Mouse (Mus musculus) forebrain, embryonic 11.5 days (tissue): Measurements from ENCODE around the gene Tspear. TPM values are rescaled to one million over a fixed set of nuclear protein-coding genes. Genes with fewer than 3 reads are reported as not detected.

Source experiments
- ATAC-seq: fragments of 200-750 bp; cut with Nextera tagmentation; replicated peaks from 2 replicates; pipeline ENCODE4 v1.8.0; 2017; ENCODE audit warnings: moderate TSS enrichment; ENCODE audit not compliant: low FRiP score
- DNase-seq: peaks from one replicate; pipeline ENCODE4 v3.0.0-alpha.2; 2017; ENCODE audit warnings: low spot score
- H3K27ac ChIP-seq: fragments of 300-500 bp; sonication (generic); 2 replicates; pipeline ENCODE4 v1.5.1; 2014; ENCODE audit warnings: low read depth, low read length
- H3K27me3 ChIP-seq: fragments of 300-500 bp; sonication (generic); 2 replicates; pipeline ENCODE4 v1.6.1; 2014; ENCODE audit warnings: mild to moderate bottlenecking, low read length, mixed read lengths; ENCODE audit not compliant: control insufficient read depth, insufficient read depth
- H3K36me3 ChIP-seq: fragments of 300-500 bp; sonication (generic); 2 replicates; pipeline ENCODE4 v1.6.1; 2014; ENCODE audit warnings: mild to moderate bottlenecking, low read length, moderate library complexity, mixed read lengths; ENCODE audit not compliant: control insufficient read depth, insufficient read depth
- H3K4me1 ChIP-seq: fragments of 300-500 bp; sonication (generic); replicated peaks from 2 replicates; pipeline ENCODE4 v1.6.1; 2014; ENCODE audit warnings: low read length, mixed read lengths; ENCODE audit not compliant: control insufficient read depth, insufficient read depth
- H3K4me2 ChIP-seq: fragments of 300-500 bp; sonication (generic); 2 replicates; pipeline ENCODE4 v1.6.1; 2014; ENCODE audit warnings: low read depth, mild to moderate bottlenecking, low read length, moderate library complexity, mixed read lengths; ENCODE audit not compliant: severe bottlenecking
- H3K4me3 ChIP-seq: fragments of 300-500 bp; sonication (generic); 2 replicates; pipeline ENCODE4 v1.5.1; 2014; ENCODE audit warnings: low read depth, low read length
- H3K9ac ChIP-seq: fragments of 300-500 bp; sonication (generic); 2 replicates; pipeline ENCODE4 v1.6.1; 2014; ENCODE audit warnings: low read length
- H3K9me3 ChIP-seq: fragments of 300-500 bp; sonication (generic); 2 replicates; pipeline ENCODE4 v1.6.1; 2016; ENCODE audit warnings: low read length, mixed read lengths; ENCODE audit not compliant: control insufficient read depth
- WGBS: fragments of 180-500 bp; shearing (Covaris S2); extraction: QIAGEN DNeasy Blood & Tissue Kit; methylation state at CpG from one replicate; pipeline ENCODE4 v1.1.7; 2014; 5-methylcytosine and 5-hydroxymethylcytosine counted together
- polyA plus RNA-seq: library from polyadenylated mRNA; unstranded; fragments of >200 nt; fragmentation: Nextera tagmentation; extraction: Ambion mirVana; gene quantifications from 2 replicates; pipeline ENCODE4 v1.2.1, GENCODE M21; 2014

The Tspear gene
- polyA plus RNA-seq, 1 experiment from 2014 or later = 1.5 TPM

GRCm38 (mm10) chr10:77663949-77664665 lies 22.3 kb upstream of the Tspear start:
- DNase-seq (no peak), ATAC-seq (no peak)
- WGBS = 61% methylated on average over 43 of the region's 43 CpGs
- H3K4me3 ChIP-seq = no peak overlapping the region
- H3K27me3 ChIP-seq = no peaks in the 10 kb centered on the region
- no peak overlapping the region for H3K27ac ChIP-seq
- H3K36me3 ChIP-seq = no peaks in the 10 kb centered on the region
- no peaks in the 10 kb centered on the region for H3K9me3 ChIP-seq
- H3K4me2 ChIP-seq = no peak overlapping the region
- H3K9ac ChIP-seq = no peak overlapping the region
- no peaks in the 10 kb centered on the region for H3K4me1 ChIP-seq

GRCm38 (mm10) chr10:77666342-77666741 lies 20.0 kb upstream of the Tspear start:
- Histone ChIP-seq H3K4me2 (no peak overlapping the region), H3K4me1 (no peaks in the 10 kb centered on the region), H3K27ac (no peak overlapping the region), H3K9me3 (no peaks in the 10 kb centered on the region), H3K27me3 (no peaks in the 10 kb centered on the region), H3K9ac (no peak overlapping the region), H3K36me3 (no peaks in the 10 kb centered on the region), H3K4me3 (no peak overlapping the region)
- ATAC-seq (no peak), DNase-seq (no peak)
- 85% methylated on average over 8 of the region's 8 CpGs for WGBS

- no peak overlapping the region for H3K9ac ChIP-seq
These were observed 19.0 kb upstream of the Tspear start for GRCm38 (mm10) chr10:77667402-77667801.

DNA sequence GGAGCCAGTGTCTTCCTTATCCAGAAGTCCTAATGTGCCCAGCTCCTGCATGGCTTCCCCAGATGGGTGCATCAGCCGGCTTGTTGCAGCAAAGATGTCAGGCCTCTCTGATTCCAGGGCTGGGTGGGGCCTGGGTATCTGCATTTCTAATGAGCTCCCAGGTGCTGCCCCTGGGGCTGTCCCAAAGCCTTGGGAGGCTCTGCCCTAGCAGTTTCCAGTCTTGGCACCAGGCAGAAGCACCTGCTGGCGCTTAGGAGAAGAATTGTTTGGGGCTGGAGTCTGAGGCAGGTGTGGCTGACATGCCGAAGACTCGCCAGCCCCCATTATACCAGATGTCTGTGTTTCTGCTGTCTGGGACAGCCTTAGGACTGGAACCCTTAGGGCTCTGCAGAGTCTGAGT lies 15.7 kb upstream of the Tspear start:
- no peak overlapping the region for H3K27ac ChIP-seq
- no peaks in the 10 kb centered on the region for H3K27me3 ChIP-seq
- no peak overlapping the region for H3K9ac ChIP-seq
- 88% methylated on average over 4 of the region's 4 CpGs for WGBS
- no peaks in the 10 kb centered on the region for H3K36me3 ChIP-seq
- no peak overlapping the region for H3K4me3 ChIP-seq
- H3K4me1 ChIP-seq = no peaks in the 10 kb centered on the region; the same call in 1 of the 2 replicates
- no peak overlapping the region for H3K4me2 ChIP-seq
- no peak for ATAC-seq
- H3K9me3 ChIP-seq = no peaks in the 10 kb centered on the region
- no peak for DNase-seq

More at GRCm38 (mm10) chr10:77667402-77667801, 19.0 kb upstream of the Tspear start:
- DNase-seq (no peak), ATAC-seq (no peak)
- Histone ChIP-seq H3K4me1 (no peaks in the 10 kb centered on the region), H3K27ac (no peak overlapping the region), H3K36me3 (no peaks in the 10 kb centered on the region), H3K9me3 (no peaks in the 10 kb centered on the region), H3K27me3 (no peaks in the 10 kb centered on the region), H3K4me3 (no peak overlapping the region), H3K4me2 (no peak overlapping the region)
- 90% methylated on average over 4 of the region's 4 CpGs for WGBS

DNA sequence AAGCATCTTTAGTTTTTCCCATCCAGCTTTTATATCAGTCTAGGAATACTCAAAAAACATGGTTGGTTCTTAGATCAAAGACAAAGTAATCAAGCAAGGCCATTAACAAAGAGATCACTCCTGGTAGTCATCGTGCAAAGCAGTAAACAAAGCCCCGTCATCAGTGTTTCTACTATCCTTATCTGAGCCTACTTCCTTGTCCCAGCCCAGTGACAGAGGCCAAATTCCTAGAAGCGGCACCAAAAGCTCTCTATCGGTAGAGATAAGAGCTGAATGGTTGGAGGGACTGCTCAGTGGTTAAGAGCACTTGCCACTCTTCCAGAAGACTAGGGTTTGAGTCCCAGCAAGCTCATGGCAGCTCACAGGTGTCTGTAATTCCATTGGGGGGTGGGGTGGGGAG lies 14.8 kb upstream of the Tspear start:
- Histone ChIP-seq H3K9ac (no peak overlapping the region), H3K27ac (no peak overlapping the region), H3K4me1 (no peaks in the 10 kb centered on the region; the same call in 1 of the 2 replicates), H3K36me3 (no peaks in the 10 kb centered on the region), H3K27me3 (no peaks in the 10 kb centered on the region), H3K4me2 (no peak overlapping the region), H3K9me3 (no peaks in the 10 kb centered on the region), H3K4me3 (no peak overlapping the region)
- DNase-seq (no peak), ATAC-seq (no peak)
- WGBS = 92% methylated on average over 4 of the region's 4 CpGs

GRCm38 (mm10) chr10:77673765-77674164 lies 12.6 kb upstream of the Tspear start:
- 63% methylated on average over 13 of the region's 13 CpGs for WGBS
- no peak for ATAC-seq
- Histone ChIP-seq H3K27ac (no peak overlapping the region), H3K4me3 (no peak overlapping the region), H3K9me3 (no peaks in the 10 kb centered on the region), H3K4me1 (peaks cover 13% of the 10 kb centered on the region; the same call in 1 of the 2 replicates), H3K9ac (no peak overlapping the region), H3K27me3 (peaks cover 10% of the 10 kb centered on the region), H3K4me2 (no peak overlapping the region), H3K36me3 (no peaks in the 10 kb centered on the region)
- no peak for DNase-seq

GRCm38 (mm10) chr10:77677562-77677961 lies 8.8 kb upstream of the Tspear start:
- ATAC-seq = peak; percentile 74
- Histone ChIP-seq H3K36me3 (no peaks in the 10 kb centered on the region), H3K4me1 (peaks cover 13% of the 10 kb centered on the region; the same call in 1 of the 2 replicates), H3K9ac (peak overlapping the region; percentile 35), H3K27me3 (peaks cover 12% of the 10 kb centered on the region), H3K4me2 (peak overlapping the region; percentile 67), H3K9me3 (no peaks in the 10 kb centered on the region), H3K27ac (no peak overlapping the region), H3K4me3 (peak overlapping the region; percentile 23)
- DNase-seq = peak; percentile 83
- WGBS = 0% methylated on average over 35 of the region's 35 CpGs

DNA sequence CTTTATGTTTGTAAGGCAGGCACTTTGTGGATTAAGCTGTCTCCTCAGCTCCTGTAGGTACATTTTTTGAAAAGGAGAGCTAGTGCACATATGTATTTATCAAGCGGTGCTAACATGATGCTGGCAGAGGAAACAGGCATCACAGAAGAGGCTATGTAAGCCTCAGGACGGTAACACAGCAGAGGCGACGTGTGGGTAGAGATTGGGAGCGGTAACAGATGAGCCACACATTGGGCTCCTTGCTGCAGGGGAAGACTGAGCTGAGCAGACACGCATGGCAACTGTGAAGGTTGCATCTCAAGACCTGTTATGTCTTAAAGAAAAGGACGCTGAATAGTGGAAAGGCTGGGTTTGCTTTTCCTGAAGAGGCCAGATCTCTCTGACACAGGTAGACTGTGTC lies 3.4 kb upstream of the Tspear start:
- Histone ChIP-seq H3K9me3 (no peaks in the 10 kb centered on the region), H3K4me3 (no peak overlapping the region), H3K27me3 (peaks cover 20% of the 10 kb centered on the region), H3K27ac (no peak overlapping the region), H3K4me2 (no peak overlapping the region), H3K9ac (no peak overlapping the region), H3K36me3 (no peaks in the 10 kb centered on the region), H3K4me1 (peaks cover 6% of the 10 kb centered on the region; the same call in 1 of the 2 replicates)
- ATAC-seq (no peak), DNase-seq (no peak)
- WGBS = 77% methylated on average over 7 of the region's 7 CpGs

DNA sequence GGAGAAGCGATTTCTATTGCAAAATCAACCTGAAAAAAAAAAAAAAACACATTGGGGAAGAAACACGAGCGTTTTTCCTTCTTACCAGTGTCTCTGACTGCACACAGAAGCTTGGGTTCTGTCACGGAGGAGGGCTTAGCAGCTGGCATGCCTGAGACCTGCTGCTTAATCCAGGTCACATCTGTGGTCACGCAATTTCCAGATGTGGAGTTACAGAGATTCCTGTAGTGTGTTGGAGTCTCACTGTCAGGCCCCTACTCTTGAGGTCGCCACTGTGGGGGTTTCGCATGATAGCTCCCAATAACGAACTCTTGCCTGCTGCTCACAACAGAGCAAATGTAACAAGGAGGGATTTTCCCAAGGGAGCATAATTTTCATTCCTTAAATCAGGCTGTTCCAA lies 2.2 kb upstream of the Tspear start:
- H3K9ac ChIP-seq = no peak overlapping the region
- H3K4me2 ChIP-seq = no peak overlapping the region
- peaks cover 13% of the 10 kb centered on the region for H3K27me3 ChIP-seq
- H3K4me3 ChIP-seq = no peak overlapping the region
- H3K9me3 ChIP-seq = no peaks in the 10 kb centered on the region
- 36% methylated on average over 8 of the region's 8 CpGs for WGBS
- no peak for DNase-seq
- no peak overlapping the region for H3K27ac ChIP-seq
- H3K4me1 ChIP-seq = peaks cover 2% of the 10 kb centered on the region; the same call in 1 of the 2 replicates
- H3K36me3 ChIP-seq = no peaks in the 10 kb centered on the region
- ATAC-seq = no peak
